Mouse (Mus musculus) kidney, postnatal 14 days (tissue): ENCODE data around the gene Gm3476.
A peak's percentile ranks its signal among the peaks of the same experiment; 100 is the strongest.
"Not testable (repeated sequence)": the region's sequence is repeated elsewhere in the genome, so short reads cannot be mapped to it uniquely, and the experiment has no call there.

Experiments
- DNase-seq: peaks from one replicate; pipeline ENCODE4 v3.0.0; 2022; ENCODE audit warnings: mixed read lengths

Gene Gm3476

DNA sequence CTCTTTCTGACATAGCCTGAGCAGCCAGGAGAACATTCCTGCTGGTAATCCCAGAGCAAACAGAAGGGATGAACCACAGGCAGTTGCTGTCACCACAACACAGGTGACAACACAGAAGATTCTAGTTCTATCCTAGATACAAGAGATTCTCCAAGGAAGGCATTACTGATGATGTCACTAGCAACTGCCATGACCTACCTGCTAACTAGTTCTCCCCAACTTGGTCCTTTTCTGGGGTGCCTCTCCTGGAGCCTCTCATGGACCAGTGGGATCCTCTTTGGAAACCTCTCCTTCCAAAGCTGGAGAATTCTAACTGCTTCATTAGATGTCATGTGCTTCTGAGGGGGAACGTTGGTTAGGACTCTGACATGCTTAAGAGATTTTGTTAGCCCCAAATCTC is at the start of gene Gm3476:
Gene Gm3476 (minus strand): TSS at position 101 of the 400 bp plus-strand sequence.
- not testable (repeated sequence) for DNase-seq

DNA sequence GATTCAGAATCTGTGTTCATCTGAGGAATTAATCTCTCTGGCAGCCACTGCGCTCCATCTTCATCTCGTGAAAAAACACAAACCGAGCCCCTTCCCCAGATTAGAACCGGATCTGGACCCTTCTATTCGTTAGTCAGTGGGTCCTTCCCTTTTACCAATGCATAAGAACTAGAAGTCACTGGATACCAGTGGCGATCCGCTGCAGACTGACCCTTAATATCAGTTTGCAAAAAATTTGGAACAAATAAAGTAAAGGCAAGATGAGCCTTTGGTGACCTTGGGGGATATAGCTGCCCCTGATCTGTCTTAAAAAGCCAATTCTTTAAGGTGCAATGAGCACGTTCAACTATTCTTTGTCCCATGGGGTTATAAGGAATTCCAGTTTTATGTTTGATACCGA is 37.9 kb upstream of the Gm3476 start:
- DNase-seq, result not testable (repeated sequence)

DNA sequence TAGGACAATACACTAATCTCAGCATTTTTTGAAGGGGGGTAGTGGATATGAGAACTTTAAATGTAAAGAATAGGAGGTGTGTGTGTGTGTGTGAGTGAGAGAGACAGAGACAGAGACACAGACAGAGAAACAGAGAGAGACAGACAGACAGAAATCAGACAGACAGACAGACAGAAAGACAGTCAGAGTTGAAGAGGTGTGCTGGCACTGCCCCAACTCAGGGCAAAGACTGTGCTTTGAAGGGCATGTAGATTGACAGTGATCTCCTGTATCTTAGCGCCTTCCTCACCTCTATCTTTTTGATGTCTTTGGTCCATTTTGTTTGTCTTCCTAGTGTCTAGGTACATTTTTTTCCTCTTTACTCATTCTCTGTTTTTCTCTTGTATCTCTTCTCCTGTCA is 35.5 kb upstream of the Gm3476 start:
- DNase-seq, result not testable (repeated sequence)

DNA sequence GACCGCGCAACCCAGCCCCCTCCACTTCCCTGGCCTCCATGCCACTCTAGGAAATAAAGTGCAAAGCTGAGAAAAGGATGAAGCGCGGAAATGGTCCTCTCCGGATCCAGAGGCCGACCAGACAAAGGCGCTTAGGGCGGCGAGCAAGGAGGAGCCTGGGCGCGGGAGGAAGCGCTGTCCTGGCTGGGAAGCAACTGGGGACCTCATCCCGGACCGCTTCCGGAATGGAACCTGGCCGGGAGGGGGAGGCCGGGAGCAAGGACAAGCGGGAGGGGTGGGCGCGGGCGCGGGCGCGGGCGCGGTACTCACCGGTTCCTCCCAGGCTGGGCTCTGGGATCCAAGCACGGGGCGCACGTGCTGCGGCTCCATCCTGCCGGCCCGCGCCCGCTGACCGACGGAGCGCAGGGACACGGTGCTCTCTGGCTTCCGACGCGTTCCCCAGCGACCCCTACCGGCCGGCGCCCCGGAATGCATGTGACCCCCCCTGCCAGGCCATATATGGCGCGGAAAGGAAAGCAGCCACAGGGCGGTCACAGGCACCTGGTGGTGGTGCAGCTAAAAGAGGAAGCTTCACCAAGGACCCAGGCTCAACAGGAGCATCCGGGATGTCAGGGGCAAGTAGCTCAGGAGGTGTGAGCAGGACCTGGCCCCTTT is 17.2 kb downstream of the Gm3476 start, which contains the start of gene Gm3468:
Gene Gm3468 (minus strand): TSS at position 394 of the 654 bp plus-strand sequence.
- DNase-seq, result peak; percentile 48

DNA sequence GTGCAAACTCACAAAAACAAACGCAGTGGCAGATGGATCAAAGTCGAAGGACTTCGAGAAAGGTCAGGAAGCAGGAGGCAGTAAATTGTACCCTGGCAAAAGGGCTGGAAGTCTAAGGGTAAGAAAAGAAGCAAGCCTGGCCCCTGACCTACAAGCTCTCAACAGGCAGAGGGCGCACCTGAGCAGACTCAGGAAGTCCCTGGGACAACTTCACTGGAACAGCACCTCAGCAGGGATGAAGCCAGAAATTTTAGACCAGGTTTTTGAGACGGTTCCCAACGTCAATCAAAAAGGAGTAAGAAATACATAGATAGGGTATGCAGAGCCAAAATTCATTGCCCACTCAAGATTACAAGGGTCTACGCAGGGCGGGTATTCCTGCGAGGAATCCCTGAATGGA is 18.1 kb downstream of the Gm3476 start:
- DNase-seq, result not testable (repeated sequence)

DNA sequence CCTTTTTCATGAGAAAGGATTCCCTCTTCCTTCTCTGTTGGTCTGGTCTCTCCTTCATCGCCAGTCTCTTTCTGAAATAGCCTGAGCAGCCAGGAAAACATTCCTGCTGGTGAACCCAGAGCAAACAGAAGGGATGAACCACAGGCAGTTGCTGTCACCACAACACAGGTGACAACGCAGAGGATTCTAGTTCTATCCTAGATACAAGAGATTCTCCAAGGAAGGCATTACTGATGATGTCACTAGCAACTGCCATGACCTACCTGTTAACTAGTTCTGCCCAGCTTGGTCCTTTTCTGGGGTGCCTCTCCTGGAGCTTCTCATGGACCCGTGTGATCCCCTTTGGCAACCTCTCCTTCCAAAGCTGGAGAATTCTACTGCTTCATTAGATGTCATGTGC is 31.8 kb downstream of the Gm3476 start, which contains the start of gene Gm8206:
Gene Gm8206 (minus strand): TSS at position 101 of the 400 bp plus-strand sequence.
- DNase-seq, result not testable (repeated sequence)

DNA sequence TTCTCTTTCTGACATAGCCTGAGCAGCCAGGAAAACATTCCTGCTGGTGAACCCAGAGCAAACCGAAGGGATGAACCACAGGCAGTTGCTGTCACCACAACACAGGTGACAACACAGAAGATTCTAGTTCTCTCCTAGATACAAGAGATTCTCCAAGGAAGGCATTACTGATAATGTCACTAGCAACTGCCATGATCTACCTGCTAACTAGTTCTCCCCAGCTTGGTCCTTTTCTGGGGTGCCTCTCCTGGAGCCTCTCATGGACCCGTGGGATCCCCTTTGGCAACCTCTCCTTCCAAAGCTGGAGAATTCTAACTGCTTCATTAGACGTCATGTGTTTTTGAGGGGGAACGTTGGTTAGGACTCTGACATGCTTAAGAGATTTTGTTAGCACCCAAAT is 67.4 kb downstream of the Gm3476 start, which contains the start of gene Gm6337:
Gene Gm6337 (minus strand): TSS at position 101 of the 400 bp plus-strand sequence.
- DNase-seq, result not testable (repeated sequence)
